Mouse (Mus musculus): ENCODE results near the gene Smad3. TPM values are rescaled to one million over a fixed set of nuclear protein-coding genes. Genes with fewer than 3 reads are reported as not detected.
A peak's percentile ranks its signal among the peaks of the same experiment; 100 is the strongest.

The Smad3 gene
- polyA plus RNA-seq, 1 experiment: not detected

- Histone ChIP-seq H3K4me1 (ENCODE audit: control insufficient read depth, insufficient read depth, low read length) (peaks cover 11% of the 10 kb centered on the region), H3K4me3 (ENCODE audit: insufficient read depth, low read depth, low read length) (no peak overlapping the region), H3K27ac (ENCODE audit: insufficient read depth, low read depth, low read length) (no peak overlapping the region)
- WGBS: 88% methylated on average over 13 of the region's 13 CpGs
- TF ChIP-seq CTCF (IDR thresholded peaks at IDR 0.05; ENCODE audit: insufficient read depth, low read depth, low read length) (no peak), POLR2A (IDR thresholded peaks at IDR 0.05; ENCODE audit: insufficient read depth, low read depth, low read length) (no peak)
These were observed 46.1 kb downstream of the Smad3 start for GRCm38 (mm10) chr9:63711580-63712230.

GRCm38 (mm10) chr9:63709857-63710256 is 47.9 kb downstream of the Smad3 start:
- H3K4me3 ChIP-seq (ENCODE audit: insufficient read depth, low read depth, low read length): no peak overlapping the region
- H3K4me1 ChIP-seq (ENCODE audit: control insufficient read depth, insufficient read depth, low read length): peaks cover 18% of the 10 kb centered on the region
- no peak for TF ChIP-seq POLR2A (IDR thresholded peaks at IDR 0.05; ENCODE audit: insufficient read depth, low read depth, low read length)
- no peak for TF ChIP-seq CTCF (IDR thresholded peaks at IDR 0.05; ENCODE audit: insufficient read depth, low read depth, low read length)
- WGBS: 88% methylated on average over 5 of the region's 5 CpGs
- H3K27ac ChIP-seq (ENCODE audit: insufficient read depth, low read depth, low read length): no peak overlapping the region

GRCm38 (mm10) chr9:63709266-63709665 is 48.5 kb downstream of the Smad3 start:
- Histone ChIP-seq H3K4me3 (ENCODE audit: insufficient read depth, low read depth, low read length) (no peak overlapping the region), H3K27ac (ENCODE audit: insufficient read depth, low read depth, low read length) (no peak overlapping the region), H3K4me1 (ENCODE audit: control insufficient read depth, insufficient read depth, low read length) (peaks cover 18% of the 10 kb centered on the region)
- TF ChIP-seq CTCF (IDR thresholded peaks at IDR 0.05; ENCODE audit: insufficient read depth, low read depth, low read length): no peak
- no peak for TF ChIP-seq POLR2A (IDR thresholded peaks at IDR 0.05; ENCODE audit: insufficient read depth, low read depth, low read length)

GRCm38 (mm10) chr9:63707816-63708588 is 49.8 kb downstream of the Smad3 start:
- Histone ChIP-seq H3K27ac (ENCODE audit: insufficient read depth, low read depth, low read length) (no peak overlapping the region), H3K4me3 (ENCODE audit: insufficient read depth, low read depth, low read length) (no peak overlapping the region), H3K4me1 (ENCODE audit: control insufficient read depth, insufficient read depth, low read length) (peaks cover 16% of the 10 kb centered on the region)
- WGBS: 93% methylated on average over 9 of the region's 9 CpGs
- TF ChIP-seq CTCF (IDR thresholded peaks at IDR 0.05; ENCODE audit: insufficient read depth, low read depth, low read length) (no peak), POLR2A (IDR thresholded peaks at IDR 0.05; ENCODE audit: insufficient read depth, low read depth, low read length) (no peak)

- H3K4me1 ChIP-seq (ENCODE audit: control insufficient read depth, insufficient read depth, low read length): peaks cover 19% of the 10 kb centered on the region
- H3K27ac ChIP-seq (ENCODE audit: insufficient read depth, low read depth, low read length): peak overlapping the region; percentile 20; the same call in 1 of the 2 replicates
- 24% methylated on average over 9 of the region's 9 CpGs for WGBS
- no peak overlapping the region for H3K4me3 ChIP-seq (ENCODE audit: insufficient read depth, low read depth, low read length)
- no peak for TF ChIP-seq CTCF (IDR thresholded peaks at IDR 0.05; ENCODE audit: insufficient read depth, low read depth, low read length)
- TF ChIP-seq POLR2A (IDR thresholded peaks at IDR 0.05; ENCODE audit: insufficient read depth, low read depth, low read length): no peak
These were observed 51.6 kb downstream of the Smad3 start for GRCm38 (mm10) chr9:63706152-63706733.

GRCm38 (mm10) chr9:63704979-63705751 is 52.6 kb downstream of the Smad3 start:
- Histone ChIP-seq H3K4me1 (ENCODE audit: control insufficient read depth, insufficient read depth, low read length) (peaks cover 20% of the 10 kb centered on the region), H3K27ac (ENCODE audit: insufficient read depth, low read depth, low read length) (no peak overlapping the region), H3K4me3 (ENCODE audit: insufficient read depth, low read depth, low read length) (no peak overlapping the region)
- TF ChIP-seq POLR2A (IDR thresholded peaks at IDR 0.05; ENCODE audit: insufficient read depth, low read depth, low read length) (no peak), CTCF (IDR thresholded peaks at IDR 0.05; ENCODE audit: insufficient read depth, low read depth, low read length) (no peak)
- WGBS: 89% methylated on average over 6 of the region's 6 CpGs

GRCm38 (mm10) chr9:63704131-63704530 is 53.7 kb downstream of the Smad3 start:
- no peak overlapping the region for H3K4me3 ChIP-seq (ENCODE audit: insufficient read depth, low read depth, low read length)
- H3K4me1 ChIP-seq (ENCODE audit: control insufficient read depth, insufficient read depth, low read length): peaks cover 20% of the 10 kb centered on the region
- H3K27ac ChIP-seq (ENCODE audit: insufficient read depth, low read depth, low read length): no peak overlapping the region
- TF ChIP-seq CTCF (IDR thresholded peaks at IDR 0.05; ENCODE audit: insufficient read depth, low read depth, low read length) (no peak), POLR2A (IDR thresholded peaks at IDR 0.05; ENCODE audit: insufficient read depth, low read depth, low read length) (no peak)
- WGBS: 73% methylated on average over 5 of the region's 5 CpGs

GRCm38 (mm10) chr9:63703236-63703785 is 54.5 kb downstream of the Smad3 start:
- Histone ChIP-seq H3K4me3 (ENCODE audit: insufficient read depth, low read depth, low read length) (no peak overlapping the region), H3K27ac (ENCODE audit: insufficient read depth, low read depth, low read length) (no peak overlapping the region), H3K4me1 (ENCODE audit: control insufficient read depth, insufficient read depth, low read length) (peaks cover 25% of the 10 kb centered on the region)
- WGBS: 93% methylated on average over 7 of the region's 7 CpGs
- no peak for TF ChIP-seq POLR2A (IDR thresholded peaks at IDR 0.05; ENCODE audit: insufficient read depth, low read depth, low read length)
- TF ChIP-seq CTCF (IDR thresholded peaks at IDR 0.05; ENCODE audit: insufficient read depth, low read depth, low read length): no peak
